Mouse (Mus musculus) gastrocnemius, postnatal 10 days (tissue): ENCODE data around the gene Lzic. TPM values are rescaled to one million over a fixed set of nuclear protein-coding genes. Genes with fewer than 3 reads are reported as not detected.
"Not testable (repeated sequence)": the region's sequence is repeated elsewhere in the genome, so short reads cannot be mapped to it uniquely, and the experiment has no call there.

Experiments
- DNase-seq: peaks from one replicate; pipeline ENCODE4 v3.0.0; 2021; ENCODE audit warnings: mixed read lengths
- long read RNA-seq, 2 experiments: library from polyadenylated mRNA; stranded (forward); transcript quantifications; one replicate each; pipeline ENCODE4 v2.0.0; 2021
- total RNA-seq, 2 experiments: library from RNA; stranded (reverse); gene quantifications; 2 replicates each; pipeline ENCODE4 v1.2.3; 2021

Lzic gene
- total RNA-seq: 10 to 100 TPM; 17.0 to 21.5 TPM
- long read RNA-seq, experiment 1, transcript Lzic-201 (7 exons, 1,817 nt): major isoform, 11 of 24 reads
- long read RNA-seq, experiment 1, partial matches to known transcripts: 2 of 24 reads
- long read RNA-seq, experiment 1, other reads (novel, unspliced or antisense): 11 of 24 reads
- long read RNA-seq, experiment 2, transcript Lzic-201 (7 exons, 1,817 nt): major isoform, 18 of 28 reads
- long read RNA-seq, experiment 2, partial matches to known transcripts: 0 of 28 reads
- long read RNA-seq, experiment 2, other reads (novel, unspliced or antisense): 10 of 28 reads

DNA sequence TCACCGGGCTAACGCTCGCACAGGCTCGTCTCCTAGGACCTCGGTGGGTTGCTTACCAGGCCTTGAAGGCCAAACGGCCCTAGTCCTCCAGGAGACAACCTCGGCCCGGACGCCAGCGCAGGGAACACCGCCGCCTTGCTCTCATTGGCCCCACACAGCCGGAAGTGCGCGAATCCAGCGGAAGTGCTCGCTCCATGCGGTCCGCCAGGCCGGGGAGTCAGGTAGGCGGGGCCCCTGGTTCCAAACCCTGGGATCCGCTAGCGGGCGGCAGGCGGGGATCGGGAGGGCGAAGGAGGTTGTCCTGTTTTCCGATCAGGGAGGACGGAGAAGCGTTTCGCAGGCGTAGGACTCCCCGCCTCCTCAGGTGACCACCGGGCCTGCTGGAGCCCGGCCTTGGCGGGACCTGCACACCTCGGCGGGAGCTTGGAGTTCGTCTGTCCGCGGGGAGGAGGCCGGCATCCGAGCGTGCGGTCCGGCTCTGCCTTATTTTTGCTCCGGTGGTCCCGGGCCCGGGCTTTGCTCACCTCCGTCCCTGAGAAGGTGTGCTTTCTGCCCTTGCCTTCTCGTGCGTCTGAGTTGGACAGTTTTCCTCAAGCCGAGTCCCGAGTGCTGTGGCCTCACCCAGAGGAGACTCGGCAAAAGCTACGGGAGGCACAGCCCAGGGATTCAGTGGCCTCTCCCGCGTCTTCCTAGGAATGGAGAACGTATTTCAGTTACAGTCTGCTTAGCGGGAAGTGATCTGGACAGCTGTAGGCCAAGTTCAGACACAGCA, at the start of gene Lzic, which contains the start of gene Nmnat1:
Gene Lzic, plus strand, starts transcription at position 177 of the 772 bp plus-strand sequence.
Gene Nmnat1, minus strand, starts transcription at position 150 of the 772 bp plus-strand sequence.
- peak; percentile 93 for DNase-seq

DNA sequence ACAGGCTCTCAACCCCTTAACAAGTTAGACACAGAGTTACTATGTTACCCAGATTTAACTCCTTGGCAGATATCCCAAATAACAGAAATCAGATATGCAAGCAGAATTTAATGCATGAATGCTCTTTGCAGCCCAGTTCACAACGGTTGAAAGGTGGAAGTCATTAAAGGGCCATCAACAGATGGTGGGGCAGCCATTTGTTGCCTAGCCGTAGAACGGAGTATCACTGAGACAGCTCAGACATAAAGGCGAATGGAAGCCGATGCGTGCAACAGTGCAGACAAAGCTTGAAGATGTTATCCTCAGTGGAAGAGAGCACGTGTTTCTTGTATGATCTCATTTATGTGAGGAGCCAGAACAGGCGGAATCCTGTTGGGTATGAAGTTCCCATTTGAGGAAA, 44.5 kb upstream of the Lzic start:
- DNase-seq: no peak

DNA sequence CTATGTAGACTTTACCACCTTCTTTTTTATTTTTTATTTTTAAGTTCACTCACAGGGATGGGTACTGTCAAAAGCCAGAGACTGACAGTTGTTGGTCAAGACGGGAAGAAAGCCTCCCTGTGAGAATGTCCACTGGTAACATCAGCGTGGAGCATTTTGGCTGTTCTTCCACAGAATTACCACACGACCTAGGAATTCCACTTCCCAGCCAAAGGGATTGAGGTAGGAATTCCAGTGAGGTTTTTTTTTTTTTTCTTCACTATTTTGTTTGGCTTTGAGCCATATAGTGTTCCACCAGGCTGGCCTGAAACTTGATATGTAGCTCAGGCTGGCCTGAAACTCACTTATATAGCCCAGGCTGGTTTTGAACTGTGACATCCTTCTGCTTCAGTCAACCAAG, 42.6 kb upstream of the Lzic start:
- DNase-seq: no peak

DNA sequence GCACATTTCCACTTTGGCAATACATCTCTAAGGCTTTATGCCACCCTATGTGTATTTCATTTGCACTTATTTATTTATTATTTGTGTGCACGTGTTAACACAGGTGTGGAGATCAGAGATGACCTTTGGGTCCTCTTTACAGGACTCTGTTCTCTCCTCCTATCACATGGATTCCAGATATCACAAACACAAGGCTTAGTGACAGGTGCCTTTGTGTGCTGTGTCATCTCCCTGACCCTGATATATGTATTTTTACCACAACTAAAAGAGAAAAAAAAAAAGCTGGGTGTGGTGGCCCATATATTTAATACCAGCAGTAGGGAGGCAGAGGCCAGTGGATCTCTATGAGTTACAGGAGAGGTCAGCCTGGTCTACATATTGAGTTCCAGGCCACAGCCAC, 40.6 kb upstream of the Lzic start:
- no peak for DNase-seq

DNA sequence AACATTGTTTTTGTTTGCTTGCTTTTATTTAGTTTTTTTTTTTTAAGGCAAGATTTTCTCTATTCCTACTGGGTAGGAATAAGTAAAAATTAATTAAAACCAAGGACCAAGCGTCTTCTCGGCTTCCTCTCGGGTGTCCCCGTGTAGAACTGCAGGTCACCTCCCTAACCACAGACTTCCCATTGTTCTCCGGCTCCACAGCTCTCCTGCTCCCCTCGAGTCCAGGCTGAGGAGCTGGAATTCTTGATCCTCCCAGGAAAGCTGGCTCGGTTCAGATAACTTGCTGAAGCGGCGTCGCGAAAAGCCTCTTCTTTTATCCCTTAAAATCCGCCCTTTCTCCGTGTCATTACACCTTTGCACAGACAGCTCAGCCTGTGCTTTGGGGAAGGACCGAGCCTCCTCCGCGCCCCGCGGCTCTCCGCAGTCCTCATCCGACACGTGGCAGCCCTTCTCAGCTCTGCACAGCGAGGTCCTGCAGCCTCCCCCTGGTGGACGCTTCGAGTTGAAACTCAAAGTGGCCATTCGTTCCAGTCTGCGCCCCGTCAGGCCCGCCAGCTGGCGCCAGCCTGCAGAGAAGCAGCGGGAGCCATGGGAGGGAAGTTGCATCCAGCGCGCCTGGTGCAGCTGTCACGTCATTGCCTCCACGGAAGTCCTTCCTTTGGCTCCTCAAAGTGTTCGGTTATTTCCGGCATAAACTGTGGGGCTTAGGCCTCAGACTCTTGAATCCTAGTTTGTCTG, 39.9 kb upstream of the Lzic start:
- DNase-seq: peak; percentile 89

DNA sequence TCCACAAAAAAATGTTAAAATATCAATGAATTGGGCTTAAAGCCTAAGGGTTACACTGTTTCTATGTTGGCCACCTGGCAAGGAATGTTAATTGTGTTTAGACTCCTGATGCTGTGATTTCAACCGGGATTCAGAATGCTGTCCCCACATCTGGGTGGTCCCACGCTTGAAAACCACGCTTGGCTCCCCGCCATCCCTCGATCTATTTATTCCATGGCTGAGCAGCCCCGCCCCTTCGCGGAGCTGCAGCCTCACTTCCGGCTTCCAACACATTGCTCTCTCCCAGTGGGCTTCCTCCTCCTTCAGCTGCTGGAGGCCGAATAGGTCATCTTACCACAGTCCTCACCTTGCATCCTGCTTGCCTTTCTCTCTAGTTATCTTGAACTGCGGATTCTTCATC, 39.2 kb upstream of the Lzic start:
- DNase-seq: peak; percentile 60

DNA sequence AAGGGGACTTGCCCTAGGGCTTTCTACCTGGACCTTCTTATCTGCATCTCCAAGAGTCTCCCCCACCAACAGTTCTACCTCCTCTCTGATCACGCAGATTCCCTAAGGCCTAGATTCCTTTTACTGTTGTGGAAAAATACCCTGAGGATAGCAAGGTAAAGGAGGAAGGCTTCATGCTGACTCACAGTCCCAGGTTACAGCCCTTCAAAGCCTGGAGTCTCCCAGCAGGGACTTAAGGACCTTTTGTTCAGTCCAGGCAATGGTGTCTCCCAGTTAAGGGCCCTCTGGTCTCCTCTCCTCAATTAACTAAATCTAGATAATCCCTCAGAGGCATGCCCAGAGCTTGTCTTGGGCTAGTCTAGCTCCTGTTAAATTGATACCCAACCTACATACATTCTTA, 38.7 kb upstream of the Lzic start:
- no peak for DNase-seq

DNA sequence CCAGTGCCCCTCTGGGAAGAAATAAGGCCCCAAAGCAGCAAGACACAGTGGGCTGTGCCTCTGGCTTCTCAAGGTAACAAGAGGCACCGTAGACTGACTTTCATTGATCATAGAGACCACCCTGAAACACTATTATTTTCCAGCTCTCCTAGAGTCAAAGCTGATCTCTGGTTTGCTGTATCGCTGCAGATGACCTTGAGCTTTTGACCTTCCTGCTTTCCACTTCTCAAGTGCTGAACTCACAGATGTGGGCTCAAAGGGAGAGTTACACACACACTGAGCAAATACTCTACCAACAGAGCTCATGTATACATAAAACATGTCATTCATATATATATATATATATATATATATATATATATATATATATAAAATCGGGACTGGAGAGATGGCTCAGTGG, 34.4 kb upstream of the Lzic start:
- no peak for DNase-seq

DNA sequence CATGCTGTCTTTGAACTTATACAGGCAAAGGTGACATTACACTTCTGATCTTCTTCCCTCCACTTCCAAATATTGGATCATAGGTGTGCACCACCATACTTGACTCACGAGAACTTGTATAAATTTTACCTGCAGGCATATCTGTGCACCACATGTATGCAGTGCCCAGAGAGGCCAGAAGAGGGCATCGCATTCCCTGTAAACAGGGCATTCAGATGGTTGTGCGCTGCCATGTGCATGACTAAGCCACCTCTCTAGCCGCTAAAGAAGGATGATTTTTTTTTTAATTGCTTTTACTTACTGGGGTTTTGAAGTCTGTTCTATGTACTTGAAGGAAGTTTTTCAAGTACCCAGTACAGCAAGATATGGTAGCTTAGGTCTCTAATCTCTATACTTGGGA, 31.4 kb upstream of the Lzic start:
- DNase-seq: peak; percentile 34

DNA sequence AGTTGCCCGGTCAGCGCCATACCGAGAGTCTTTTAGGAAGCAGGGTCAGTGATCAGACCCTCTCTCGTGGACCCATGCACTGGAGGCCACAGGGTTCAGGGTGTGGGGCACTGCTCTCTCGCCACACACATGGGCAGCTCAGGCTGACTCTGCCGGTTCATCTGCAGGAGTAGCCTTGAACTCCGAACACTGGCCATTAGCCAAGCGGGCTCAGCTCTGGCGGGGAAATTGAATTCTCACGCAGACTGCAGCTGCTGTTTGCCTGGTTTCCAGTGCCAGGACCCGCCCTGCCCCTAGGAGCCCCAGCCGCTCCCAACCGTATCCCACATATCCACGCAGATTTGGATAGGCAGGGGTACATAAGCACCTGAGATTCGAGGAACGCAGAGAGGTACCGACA, 30.8 kb upstream of the Lzic start:
- peak; percentile 47 for DNase-seq

DNA sequence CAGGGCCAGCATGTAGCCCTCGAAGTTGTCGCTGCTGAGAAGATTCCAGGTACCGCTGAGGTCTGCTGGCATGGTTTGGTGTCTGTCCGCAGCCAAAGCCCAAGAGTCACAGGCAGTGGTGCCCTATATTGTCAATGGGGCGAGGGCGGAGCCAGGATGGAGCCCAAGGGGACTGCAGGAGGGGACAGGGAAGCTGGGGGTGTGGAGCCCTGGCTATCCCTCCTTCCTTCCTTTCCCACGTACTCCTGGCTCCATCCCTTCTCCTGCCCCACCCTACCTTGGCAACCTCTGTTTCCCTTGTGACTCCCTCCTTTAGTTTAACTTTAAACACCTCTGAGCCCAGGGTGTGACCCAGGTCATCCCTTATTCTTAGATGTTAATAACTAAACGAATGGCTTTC, 30.1 kb upstream of the Lzic start, which contains the start of gene Rbp7:
Gene Rbp7, minus strand, starts transcription at position 100 of the 400 bp plus-strand sequence.
- no peak for DNase-seq

DNA sequence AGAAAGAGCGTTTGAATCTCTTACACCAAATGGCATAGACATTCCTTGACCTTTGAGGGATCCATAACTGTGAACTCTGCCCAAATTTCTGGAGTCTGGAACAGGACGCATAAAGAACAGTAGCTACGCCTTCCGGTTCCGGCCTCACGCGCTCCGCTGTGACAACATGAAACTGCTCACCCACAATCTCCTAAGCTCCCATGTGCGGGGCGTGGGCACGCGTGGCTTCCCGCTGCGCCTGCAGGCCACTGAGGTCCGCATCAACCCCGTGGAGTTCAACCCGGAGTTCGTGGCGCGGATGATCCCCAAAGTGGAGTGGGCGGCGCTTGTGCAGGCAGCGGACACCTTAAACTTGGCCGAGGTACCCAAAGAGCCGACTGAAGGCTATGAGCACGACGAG, 27.9 kb upstream of the Lzic start:
- DNase-seq: not testable (repeated sequence)

DNA sequence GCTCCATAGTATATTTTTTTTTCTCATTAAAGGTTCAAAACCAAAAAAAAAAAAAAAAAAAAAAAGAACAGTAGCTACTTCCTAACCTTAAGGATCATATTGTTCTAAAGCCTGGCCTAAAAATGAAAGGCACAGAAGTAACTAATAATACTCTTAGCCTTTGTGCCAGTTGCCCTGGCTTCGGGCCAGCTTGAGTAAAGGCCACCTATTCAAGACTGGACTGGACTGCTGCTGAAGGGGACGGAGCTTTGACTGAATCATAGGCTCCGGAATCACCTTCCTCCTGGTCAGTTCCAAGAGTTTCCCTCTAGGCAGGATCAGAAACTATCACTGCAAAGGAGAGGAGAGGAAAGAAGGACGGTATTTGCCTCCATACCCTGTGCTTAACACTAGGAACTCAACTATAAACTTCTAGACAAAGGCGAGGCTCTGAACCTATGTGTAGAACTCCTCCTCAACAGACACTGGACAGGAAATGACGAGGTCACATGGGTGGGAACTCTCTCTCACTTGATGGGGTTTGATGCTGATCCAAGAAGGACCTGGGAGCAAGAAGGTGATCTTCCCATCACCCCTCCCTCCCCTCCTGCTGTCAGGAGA, 27.1 kb upstream of the Lzic start:
- DNase-seq: peak; percentile 26

DNA sequence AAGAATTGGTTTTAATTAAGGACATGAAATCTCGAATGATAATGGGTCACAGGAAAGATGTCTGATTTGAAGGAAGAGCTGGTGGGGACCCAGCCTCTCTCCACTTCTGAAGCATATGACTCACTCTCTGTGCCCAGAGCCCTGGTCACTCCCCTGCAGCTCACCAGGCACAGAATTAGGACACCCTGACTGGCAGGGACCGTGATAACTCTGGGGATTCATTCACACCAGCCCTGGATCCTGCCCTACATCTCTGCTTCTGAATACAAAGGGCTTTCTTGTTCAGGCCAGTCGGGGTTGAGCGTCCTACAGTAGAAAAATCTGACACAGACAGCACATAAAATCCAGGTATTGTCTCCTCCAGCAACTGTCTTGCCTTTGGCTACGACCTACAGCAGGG, 26.5 kb upstream of the Lzic start:
- no peak for DNase-seq

DNA sequence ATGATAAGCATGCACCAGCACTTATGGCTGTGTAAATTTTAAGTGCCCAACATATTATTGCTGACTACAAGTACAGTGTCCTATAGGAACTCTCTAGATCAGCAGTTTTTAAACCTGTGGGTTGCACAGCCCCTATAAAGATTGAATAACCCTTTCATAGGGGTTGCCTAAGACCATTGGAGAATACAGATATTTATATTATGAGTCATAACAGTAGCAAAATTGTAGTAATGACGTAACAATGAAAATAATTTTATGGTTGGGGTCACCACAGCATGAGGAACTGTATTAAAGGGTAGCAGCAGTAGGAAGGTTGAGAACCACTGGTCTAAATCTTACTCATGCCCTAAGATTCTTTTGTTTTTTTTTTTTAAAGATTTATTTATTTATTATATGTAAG, 25.6 kb upstream of the Lzic start:
- DNase-seq: no peak

DNA sequence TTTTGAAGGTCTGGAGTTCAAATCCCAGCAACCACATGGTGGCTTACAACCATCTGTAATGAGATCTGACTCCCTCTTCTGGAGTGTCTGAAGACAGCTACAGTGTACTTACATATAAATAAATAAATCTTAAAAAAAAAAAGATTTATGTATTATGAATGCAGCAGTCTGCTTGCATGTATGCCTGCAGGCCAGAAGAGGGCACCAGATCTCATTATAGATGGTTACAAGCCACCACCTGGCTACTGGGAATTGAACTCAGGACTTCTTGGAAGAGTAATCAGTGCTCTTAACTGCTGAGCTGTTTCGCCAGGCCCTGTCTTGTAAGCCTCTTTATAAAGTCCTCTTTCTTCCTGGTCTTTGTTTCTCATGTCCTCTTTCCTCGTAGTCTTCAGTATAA, 24.6 kb upstream of the Lzic start:
- not testable (repeated sequence) for DNase-seq

DNA sequence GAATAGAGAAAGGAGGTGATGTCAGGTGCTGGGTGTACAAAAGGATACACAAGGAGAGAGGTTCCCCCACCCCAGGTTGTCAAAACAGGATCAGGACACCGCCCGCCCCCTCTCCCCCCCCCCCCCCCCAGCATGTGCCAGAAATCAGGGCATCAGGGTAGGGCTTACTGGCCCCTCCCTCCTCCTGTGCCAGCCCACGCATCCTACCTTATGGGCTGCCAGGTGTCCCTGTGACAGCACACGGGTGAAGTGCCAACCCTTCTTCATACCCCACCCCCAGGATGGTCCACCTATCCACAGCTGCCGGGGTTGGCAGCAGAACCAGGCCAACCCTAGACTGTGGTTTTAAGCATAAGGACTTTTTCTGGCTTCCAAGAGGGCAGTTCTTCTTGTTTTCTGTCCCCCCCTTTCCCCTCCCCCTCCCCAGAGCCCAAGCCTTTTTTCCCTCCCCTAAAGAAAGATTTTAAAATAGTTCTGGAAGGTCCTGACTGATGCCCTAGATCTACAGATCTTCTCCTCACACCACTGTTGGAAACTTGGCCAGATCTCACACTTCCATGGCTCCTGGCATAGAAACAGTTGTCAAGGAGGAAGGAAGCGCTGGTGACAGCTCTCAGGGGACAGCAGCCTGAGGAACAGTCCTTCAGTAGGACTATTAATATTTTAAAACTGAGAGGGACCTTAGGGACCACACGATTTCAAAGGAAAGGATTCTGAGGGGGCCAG, 23.3 kb upstream of the Lzic start:
- DNase-seq: no peak

DNA sequence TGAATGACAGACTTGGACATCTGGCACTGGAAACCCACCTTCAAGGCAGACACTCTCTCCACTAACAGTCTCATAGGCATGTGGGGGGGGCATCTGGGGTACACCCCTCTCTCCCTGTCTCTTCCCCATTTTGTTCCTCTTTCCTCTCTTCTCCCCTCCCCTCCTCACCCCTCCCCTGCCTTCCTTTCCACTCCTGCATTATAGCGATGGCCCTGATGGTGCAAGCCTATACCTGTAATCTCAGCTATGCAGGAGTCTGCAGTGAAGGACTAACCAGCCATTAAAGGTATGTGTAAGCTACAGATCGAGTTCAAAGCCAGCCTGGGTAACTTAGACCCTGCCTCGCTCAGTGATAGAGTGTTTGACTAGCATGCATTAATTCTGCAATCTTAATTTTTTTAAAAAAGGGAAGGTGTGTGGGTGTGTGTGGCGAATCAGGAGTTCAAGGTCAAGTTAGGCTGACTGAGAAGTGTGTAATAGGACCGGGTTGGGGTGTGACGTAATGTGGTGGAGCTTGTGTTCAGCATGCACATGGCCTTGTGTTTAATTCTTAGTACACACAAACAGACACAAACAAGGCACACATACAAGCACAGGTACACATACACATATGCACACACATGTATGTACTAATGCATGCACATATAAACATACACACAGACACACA, 22.6 kb upstream of the Lzic start:
- no peak for DNase-seq

DNA sequence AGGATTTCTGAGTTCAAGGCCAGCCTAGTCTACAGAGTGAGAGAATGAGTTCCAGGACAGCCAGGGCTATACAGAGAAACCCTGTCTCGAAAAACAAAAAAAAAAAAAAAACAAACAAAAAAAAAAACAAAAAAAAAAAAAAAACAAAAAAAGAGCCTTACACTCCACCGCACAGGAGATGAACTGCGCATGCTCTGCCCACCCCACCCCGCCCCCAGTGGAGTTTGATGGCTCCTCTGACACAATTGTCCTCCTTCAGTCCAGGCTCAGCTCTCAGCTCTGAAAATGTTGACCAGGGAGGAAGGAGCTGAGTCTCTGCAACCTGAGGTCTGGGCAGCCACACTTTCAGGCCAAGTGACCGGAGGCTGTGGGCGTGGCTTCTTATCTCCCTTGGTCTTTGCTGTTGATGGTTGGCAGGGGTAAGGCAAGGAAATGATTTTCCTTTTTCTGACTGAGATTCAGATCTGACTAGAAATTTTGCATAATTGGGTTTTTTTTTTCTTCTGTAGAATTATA, 21.5 kb upstream of the Lzic start:
- no peak for DNase-seq

DNA sequence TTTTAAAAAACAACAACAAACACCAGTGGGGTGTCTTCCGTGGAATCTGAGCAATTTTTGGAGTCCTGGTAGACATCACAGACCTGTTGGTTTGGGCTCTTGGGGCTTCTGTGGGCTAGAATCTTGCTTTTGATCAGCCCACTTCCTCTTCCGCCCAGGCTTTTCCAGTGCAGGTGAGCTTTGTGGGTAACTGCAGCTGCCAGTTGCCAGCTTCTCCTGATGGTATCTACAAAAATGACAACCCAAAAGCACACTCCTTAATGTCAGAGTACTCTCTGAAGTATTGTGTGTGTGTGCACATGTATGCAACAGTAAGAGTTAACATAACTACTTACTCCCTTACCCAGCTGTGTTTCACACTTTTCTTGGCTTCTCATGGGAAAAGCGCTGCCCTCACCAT, 15.5 kb upstream of the Lzic start:
- no peak for DNase-seq

DNA sequence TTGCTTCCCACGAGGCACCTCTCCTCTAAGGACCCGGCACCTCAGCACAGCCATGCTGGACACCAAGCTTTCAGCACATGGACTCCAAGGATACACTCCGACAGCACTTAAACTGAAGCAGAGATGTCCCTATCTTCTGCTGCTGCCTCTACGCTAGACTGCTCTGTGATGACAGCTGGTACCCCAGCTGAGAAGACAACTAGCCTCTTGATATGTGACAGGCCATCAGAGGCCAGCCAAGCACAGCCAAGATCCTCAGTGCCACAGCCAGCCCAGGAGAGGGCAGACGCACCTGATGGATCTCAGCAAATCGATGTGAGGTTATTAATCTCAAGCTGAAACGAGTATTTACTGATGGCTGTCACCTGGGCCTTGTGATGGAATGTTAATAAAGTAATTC, 9.9 kb upstream of the Lzic start:
- no peak for DNase-seq
